Mouse (Mus musculus): ENCODE measurements at regions not wholly inside any gene's neighbourhood (a gene's known extent, or its start where the extent isn't known, plus 50 kb on each side); places are given as distances from the start of the nearest gene placed in this dataset.

- TF ChIP-seq POLR2A (IDR thresholded peaks at IDR 0.05; ENCODE audit: insufficient read length, low read depth) (no peak), MYOD1 (IDR thresholded peaks at IDR 0.05; ENCODE audit: control insufficient read depth in 1 of 3, insufficient read length in 2 of 3, low read depth in 2 of 3) (no peak)
These were observed 76.7 kb upstream of the Klf7 start for GRCm38 (mm10) chr1:64198781-64199180.
